Mouse (Mus musculus): ENCODE results near the gene Rbms3. TPM values are rescaled to one million over a fixed set of nuclear protein-coding genes. Genes with fewer than 3 reads are reported as not detected.

The Rbms3 gene
- polyA plus RNA-seq, 1 experiment from 2014 or later: 48.9 TPM

- DNase-seq (ENCODE audit: low spot score): no peak
- Histone ChIP-seq H3K27me3 (replicated peaks; ENCODE audit: insufficient read depth, low read length) (no peaks in the 10 kb centered on the region), H3K4me1 (ENCODE audit: insufficient read depth, low read depth, low read length) (no peaks in the 10 kb centered on the region), H3K9ac (replicated peaks; ENCODE audit: low read depth) (no peak overlapping the region), H3K27ac (ENCODE audit: low read length) (no peak overlapping the region), H3K9me3 (ENCODE audit: low read length) (no peaks in the 10 kb centered on the region), H3K36me3 (ENCODE audit: insufficient read depth, low read length) (no peaks in the 10 kb centered on the region), H3K4me2 (replicated peaks; ENCODE audit: low read depth, low read length) (no peak overlapping the region), H3K4me3 (ENCODE audit: low read depth, low read length) (no peak overlapping the region)
- no peak for ATAC-seq
- no peak for TF ChIP-seq EP300 (IDR thresholded peaks at IDR 0.05)
- no peak for TF ChIP-seq CTCF (IDR thresholded peaks at IDR 0.05)
- WGBS: 66% methylated on average over 5 of the region's 5 CpGs
Observed at GRCm38 (mm10) chr9:116524386-116524785, 1105.3 kb downstream of the Rbms3 start.
